Mouse (Mus musculus) lung, embryonic 16.5 days (tissue): ENCODE measurements around the gene Pknox2. TPM values are rescaled to one million over a fixed set of nuclear protein-coding genes. Genes with fewer than 3 reads are reported as not detected.
A peak's percentile ranks its signal among the peaks of the same experiment; 100 is the strongest.

ENCODE experiments used
- ATAC-seq: fragments of 200-750 bp; cut with Nextera tagmentation; 2 replicates; pipeline ENCODE4 v1.8.0; 2017; ENCODE audit warnings: low read depth, mild to moderate bottlenecking, moderate library complexity
- H3K27ac ChIP-seq: fragments of 300-500 bp; sonication (generic); 2 replicates; pipeline ENCODE4 v1.5.1; 2014; ENCODE audit warnings: mild to moderate bottlenecking, control low read depth, low read length
- H3K27me3 ChIP-seq: fragments of 300-500 bp; sonication (generic); 2 replicates; pipeline ENCODE4 v1.6.1; 2014; ENCODE audit warnings: low read depth, low read length, mixed read lengths; ENCODE audit not compliant: control insufficient read depth, insufficient read depth
- H3K36me3 ChIP-seq: fragments of 300-500 bp; sonication (generic); 2 replicates; pipeline ENCODE4 v1.6.1; 2014; ENCODE audit warnings: low read length; ENCODE audit not compliant: control insufficient read depth, insufficient read depth
- H3K4me1 ChIP-seq: fragments of 300-500 bp; sonication (generic); replicated peaks from 2 replicates; pipeline ENCODE4 v1.6.1; 2014; ENCODE audit warnings: low read length, mixed read lengths; ENCODE audit not compliant: control insufficient read depth, insufficient read depth
- H3K4me2 ChIP-seq: fragments of 300-500 bp; sonication (generic); 2 replicates; pipeline ENCODE4 v1.6.1; 2014; ENCODE audit warnings: low read depth, low read length, control low read depth
- H3K4me3 ChIP-seq: fragments of 300-500 bp; sonication (generic); 2 replicates; pipeline ENCODE4 v1.5.1; 2014; ENCODE audit warnings: mild to moderate bottlenecking, low read length, control low read depth
- H3K9ac ChIP-seq: fragments of 300-500 bp; sonication (generic); 2 replicates; pipeline ENCODE4 v1.6.1; 2014; ENCODE audit warnings: low read length, control low read depth
- H3K9me3 ChIP-seq: fragments of 300-500 bp; sonication (generic); 2 replicates; pipeline ENCODE4 v1.6.1; 2016; ENCODE audit warnings: low read length; ENCODE audit not compliant: control insufficient read depth
- WGBS: fragments of 180-500 bp; shearing (Covaris S2); extraction: QIAGEN DNeasy Blood & Tissue Kit; methylation state at CpG from one replicate; pipeline ENCODE4 v1.1.7; 2014; 5-methylcytosine and 5-hydroxymethylcytosine counted together
- polyA plus RNA-seq: library from polyadenylated mRNA; unstranded; fragments of >200 nt; fragmentation: Nextera tagmentation; extraction: Ambion mirVana; gene quantifications from 2 replicates; pipeline ENCODE4 v1.2.1, GENCODE M21; 2015

The Pknox2 gene
- polyA plus RNA-seq, 1 experiment from 2014 or later = 12.8 TPM

DNA sequence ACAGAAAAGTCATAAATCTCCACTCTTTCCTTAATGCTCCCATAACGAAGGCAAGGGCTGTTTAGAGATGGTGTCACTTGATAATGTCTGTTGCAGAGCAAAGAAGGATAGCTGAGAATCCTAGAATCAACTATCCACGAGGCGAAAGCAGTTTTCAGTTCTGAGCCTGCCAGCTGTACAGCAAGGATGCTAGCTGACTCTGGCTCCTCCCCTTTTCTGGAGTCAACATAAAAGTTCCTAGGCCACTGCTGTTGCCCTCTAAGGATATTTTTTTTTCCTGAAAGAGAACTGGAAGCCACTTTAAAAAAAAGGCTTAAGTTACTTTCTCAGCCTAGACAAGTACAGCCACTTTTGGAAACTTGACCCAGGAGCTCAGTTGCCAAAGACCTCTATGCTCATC is 176.1 kb downstream of the Pknox2 start:
- Histone ChIP-seq H3K4me2 (no peak overlapping the region), H3K9ac (no peak overlapping the region), H3K9me3 (no peaks in the 10 kb centered on the region), H3K27ac (peak overlapping the region; percentile 2; the same call in 1 of the 2 replicates), H3K4me3 (no peak overlapping the region), H3K36me3 (no peaks in the 10 kb centered on the region), H3K4me1 (0 out of 2 replicates have a peak, but pooled peaks cover 4% of the 10 kb centered on the region), H3K27me3 (no peaks in the 10 kb centered on the region)
- ATAC-seq = peak; percentile 36; the same call in 1 of the 2 replicates
- 18% methylated on average over 3 of the region's 3 CpGs for WGBS

DNA sequence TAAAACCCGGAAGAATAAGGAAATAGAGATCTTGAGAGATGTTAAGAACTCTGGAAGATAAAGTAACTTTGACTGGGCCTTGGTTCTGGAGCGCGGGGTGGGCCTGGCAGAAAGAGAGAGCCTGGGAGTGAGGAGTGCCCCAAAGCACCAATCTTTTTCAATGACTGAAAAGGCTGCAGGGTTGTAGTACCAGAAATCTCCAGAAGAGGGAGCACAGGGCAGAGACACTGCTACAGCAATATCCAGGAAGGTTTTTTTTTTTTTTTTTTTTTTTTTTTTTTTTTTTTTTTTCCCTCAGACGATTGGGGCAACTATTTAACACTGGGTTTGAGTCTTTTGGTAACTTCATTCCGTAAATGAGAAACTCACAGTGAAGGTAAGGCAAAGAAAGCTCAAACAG is 176.6 kb downstream of the Pknox2 start:
- H3K4me2 ChIP-seq = no peak overlapping the region
- H3K9me3 ChIP-seq = no peaks in the 10 kb centered on the region
- ATAC-seq = peak; percentile 64; the same call in 1 of the 2 replicates
- 6% methylated on average over 5 of the region's 5 CpGs for WGBS
- H3K4me1 ChIP-seq = 0 out of 2 replicates have a peak, but pooled peaks cover 4% of the 10 kb centered on the region
- no peak overlapping the region for H3K4me3 ChIP-seq
- peak overlapping the region; percentile 2; the same call in 1 of the 2 replicates for H3K27ac ChIP-seq
- no peaks in the 10 kb centered on the region for H3K36me3 ChIP-seq
- H3K27me3 ChIP-seq = no peaks in the 10 kb centered on the region
- H3K9ac ChIP-seq = no peak overlapping the region

DNA sequence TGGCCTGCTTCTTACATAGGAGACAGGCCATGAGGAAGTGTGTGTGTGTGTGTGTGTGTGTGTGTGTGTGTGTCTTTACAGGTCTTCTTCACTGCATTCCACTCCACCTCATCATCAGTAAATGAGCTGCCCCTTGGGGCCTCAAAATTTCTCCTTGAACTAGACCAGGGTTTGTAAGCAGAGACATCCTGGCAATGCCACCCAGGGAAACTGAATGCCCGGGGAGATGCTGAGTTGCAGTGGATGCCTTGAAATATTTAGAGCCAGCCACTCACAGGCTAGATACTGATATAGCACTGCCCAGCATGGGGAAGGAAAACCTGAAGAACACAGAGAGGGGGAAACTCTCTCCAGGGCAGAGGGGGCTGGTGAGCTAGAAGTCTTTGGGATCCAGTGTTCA is 178.1 kb downstream of the Pknox2 start:
- Histone ChIP-seq H3K27me3 (no peaks in the 10 kb centered on the region), H3K4me3 (no peak overlapping the region), H3K9ac (no peak overlapping the region), H3K36me3 (no peaks in the 10 kb centered on the region), H3K9me3 (no peaks in the 10 kb centered on the region), H3K4me1 (0 out of 2 replicates have a peak, but pooled peaks cover 4% of the 10 kb centered on the region), H3K4me2 (no peak overlapping the region), H3K27ac (no peak overlapping the region)
- ATAC-seq = no peak
- 85% methylated on average over 1 of the region's 1 CpGs for WGBS

DNA sequence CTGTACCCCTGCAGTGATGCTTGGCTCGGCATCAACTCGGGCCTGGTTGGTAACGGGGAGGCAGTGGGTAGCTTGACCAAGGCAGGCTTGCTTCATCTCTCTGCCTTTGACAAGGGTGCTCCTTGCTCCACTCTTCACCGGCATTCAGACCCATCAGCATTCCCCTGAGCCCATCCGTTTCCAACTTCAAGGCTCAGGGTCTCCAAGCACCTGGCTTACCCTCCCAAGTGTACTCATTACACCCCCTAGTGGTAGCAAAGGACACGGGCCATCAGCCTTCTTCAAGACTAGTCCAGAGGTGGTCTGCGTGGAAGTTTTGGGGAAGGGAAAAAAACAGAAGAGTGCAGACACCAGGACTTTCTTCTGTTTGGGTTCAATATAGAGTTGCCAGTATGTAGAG is 178.5 kb downstream of the Pknox2 start:
- WGBS = 44% methylated on average over 7 of the region's 7 CpGs
- Histone ChIP-seq H3K27ac (no peak overlapping the region), H3K4me1 (0 out of 2 replicates have a peak, but pooled peaks cover 4% of the 10 kb centered on the region), H3K36me3 (no peaks in the 10 kb centered on the region), H3K4me2 (no peak overlapping the region), H3K9ac (no peak overlapping the region), H3K27me3 (no peaks in the 10 kb centered on the region), H3K9me3 (no peaks in the 10 kb centered on the region), H3K4me3 (no peak overlapping the region)
- ATAC-seq = no peak

- no peak for ATAC-seq
Observed at GRCm38 (mm10) chr9:36968236-36968635, 179.0 kb downstream of the Pknox2 start.

DNA sequence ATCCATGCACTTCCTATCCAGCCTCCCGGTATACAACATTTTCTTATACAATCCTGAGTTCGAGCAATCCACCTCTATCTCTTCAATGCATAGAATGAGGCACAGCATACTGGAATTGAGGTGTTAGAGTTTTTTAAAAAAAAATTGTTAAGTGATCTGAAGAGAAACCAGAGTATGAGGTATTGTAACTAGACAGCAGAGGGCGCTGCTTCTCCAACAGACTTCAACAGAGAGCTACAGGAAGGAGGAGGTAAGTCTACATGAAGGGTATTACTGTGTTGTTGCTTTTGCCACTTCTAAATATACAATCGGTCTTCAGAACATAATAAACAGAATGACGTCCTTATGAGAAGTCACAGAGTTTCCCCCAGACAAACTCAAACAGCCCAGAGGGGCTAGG is 181.5 kb downstream of the Pknox2 start:
- H3K9me3 ChIP-seq = no peaks in the 10 kb centered on the region
- 61% methylated on average over 5 of the region's 5 CpGs for WGBS
- H3K9ac ChIP-seq = no peak overlapping the region
- no peak overlapping the region for H3K4me2 ChIP-seq
- no peaks in the 10 kb centered on the region for H3K36me3 ChIP-seq
- no peaks in the 10 kb centered on the region for H3K4me1 ChIP-seq
- H3K27me3 ChIP-seq = no peaks in the 10 kb centered on the region
- ATAC-seq = no peak
- no peak overlapping the region for H3K4me3 ChIP-seq
- no peak overlapping the region for H3K27ac ChIP-seq

More at GRCm38 (mm10) chr9:36968236-36968635, 179.0 kb downstream of the Pknox2 start:
- Histone ChIP-seq H3K36me3 (no peaks in the 10 kb centered on the region), H3K4me2 (no peak overlapping the region), H3K4me1 (0 out of 2 replicates have a peak, but pooled peaks cover 4% of the 10 kb centered on the region), H3K9ac (no peak overlapping the region), H3K9me3 (no peaks in the 10 kb centered on the region), H3K27me3 (no peaks in the 10 kb centered on the region), H3K4me3 (no peak overlapping the region), H3K27ac (no peak overlapping the region)
- WGBS = 77% methylated on average over 7 of the region's 7 CpGs

DNA sequence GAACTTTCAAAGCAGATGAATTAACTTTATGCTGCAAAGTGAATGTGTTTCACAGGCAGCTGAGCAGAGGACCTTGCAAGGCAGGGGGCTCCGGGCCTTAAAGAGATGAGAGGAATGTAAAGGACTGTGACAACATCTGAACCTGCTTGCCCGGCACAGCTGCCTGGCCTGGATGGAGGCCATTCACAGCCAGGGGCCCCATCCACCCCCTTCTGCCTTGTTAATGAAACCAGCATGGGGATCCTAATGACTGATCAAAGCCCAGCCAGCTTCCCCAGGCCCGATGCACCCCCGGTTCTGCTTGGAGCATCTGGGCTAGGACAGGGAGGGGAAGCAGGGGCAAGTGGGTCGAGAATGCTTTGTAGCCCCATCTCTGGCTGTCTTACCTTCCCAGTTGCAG is 183.0 kb downstream of the Pknox2 start:
- no peaks in the 10 kb centered on the region for H3K4me1 ChIP-seq
- no peak overlapping the region for H3K4me2 ChIP-seq
- no peaks in the 10 kb centered on the region for H3K36me3 ChIP-seq
- 17% methylated on average over 5 of the region's 5 CpGs for WGBS
- no peaks in the 10 kb centered on the region for H3K27me3 ChIP-seq
- H3K27ac ChIP-seq = no peak overlapping the region
- no peak overlapping the region for H3K4me3 ChIP-seq
- peak overlapping the region; percentile 47; the same call in 1 of the 2 replicates for H3K9ac ChIP-seq
- H3K9me3 ChIP-seq = no peaks in the 10 kb centered on the region
- ATAC-seq = no peak

GRCm38 (mm10) chr9:36963512-36963911 is 183.7 kb downstream of the Pknox2 start:
- WGBS = 61% methylated on average over 3 of the region's 3 CpGs
- Histone ChIP-seq H3K27ac (no peak overlapping the region), H3K9me3 (no peaks in the 10 kb centered on the region), H3K36me3 (no peaks in the 10 kb centered on the region), H3K27me3 (no peaks in the 10 kb centered on the region), H3K4me2 (no peak overlapping the region), H3K4me3 (no peak overlapping the region), H3K9ac (no peak overlapping the region), H3K4me1 (no peaks in the 10 kb centered on the region)
- no peak for ATAC-seq

DNA sequence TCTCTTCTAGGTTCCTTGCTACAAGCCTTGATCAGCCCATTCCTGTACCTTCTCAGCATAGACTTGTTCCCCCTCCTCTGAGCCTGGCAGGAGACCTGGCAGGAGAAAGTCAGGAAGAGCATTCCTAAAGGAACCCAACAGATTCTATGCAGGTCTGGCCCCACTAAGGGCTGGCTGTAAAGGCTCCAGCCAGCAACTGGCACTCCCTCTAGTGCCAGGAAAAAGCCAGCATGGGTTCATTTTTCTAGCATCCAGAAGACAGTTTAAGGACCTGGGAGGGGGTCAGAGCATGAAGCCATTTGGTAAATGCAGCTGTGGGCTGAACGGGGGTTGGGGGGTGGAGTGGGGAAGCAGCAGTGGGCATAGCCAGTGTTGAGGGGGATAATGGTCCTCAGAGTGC is 185.3 kb downstream of the Pknox2 start:
- Histone ChIP-seq H3K4me3 (no peak overlapping the region), H3K4me1 (no peaks in the 10 kb centered on the region), H3K27ac (no peak overlapping the region), H3K4me2 (no peak overlapping the region), H3K27me3 (no peaks in the 10 kb centered on the region), H3K36me3 (no peaks in the 10 kb centered on the region), H3K9ac (no peak overlapping the region), H3K9me3 (no peaks in the 10 kb centered on the region)
- WGBS = 53% methylated on average over 1 of the region's 1 CpGs
- no peak for ATAC-seq

- Histone ChIP-seq H3K9ac (no peak overlapping the region), H3K4me2 (no peak overlapping the region), H3K27me3 (no peaks in the 10 kb centered on the region), H3K36me3 (no peaks in the 10 kb centered on the region), H3K9me3 (no peaks in the 10 kb centered on the region), H3K27ac (no peak overlapping the region), H3K4me1 (no peaks in the 10 kb centered on the region), H3K4me3 (no peak overlapping the region)
- ATAC-seq = no peak
- WGBS = 85% methylated on average over 5 of the region's 5 CpGs
Observed at GRCm38 (mm10) chr9:36961153-36961552, 186.1 kb downstream of the Pknox2 start.
